Mouse (Mus musculus) adrenal gland, postnatal 36 days (tissue): ENCODE results near the gene Kcnj15. TPM values are rescaled to one million over a fixed set of nuclear protein-coding genes. Genes with fewer than 3 reads are reported as not detected.

ENCODE experiments used
- DNase-seq, 2 experiments: peaks; one replicate each; pipeline ENCODE4 v3.0.0; 2021; ENCODE audit warnings: mixed read lengths in 1 of 2
- total RNA-seq, 2 experiments: library from RNA; stranded (reverse); gene quantifications; 2 replicates each; pipeline ENCODE4 v1.2.3; 2021

The Kcnj15 gene
- total RNA-seq, 2 experiments from 2014 or later: 0.30 to 0.89 TPM

- DNase-seq: no peak
Observed at GRCm38 (mm10) chr16:95245499-95245898, 11.9 kb upstream of the Kcnj15 start.

GRCm38 (mm10) chr16:95248646-95249045, 8.7 kb upstream of the Kcnj15 start:
- DNase-seq: no peak

- DNase-seq: no peak
Observed at GRCm38 (mm10) chr16:95256648-95257047, 710 bp upstream of the Kcnj15 start.

- no peak for DNase-seq
Observed at GRCm38 (mm10) chr16:95258100-95258499, 742 bp downstream of the Kcnj15 start.

- DNase-seq: no peak
Observed at GRCm38 (mm10) chr16:95259505-95259904, 2.1 kb downstream of the Kcnj15 start.

- peak in 1 of 2 experiments; percentile 19 for DNase-seq
Observed at GRCm38 (mm10) chr16:95260693-95261092, 3.3 kb downstream of the Kcnj15 start.

GRCm38 (mm10) chr16:95261807-95262206, 4.4 kb downstream of the Kcnj15 start:
- no peak for DNase-seq

- DNase-seq: no peak
Observed at GRCm38 (mm10) chr16:95262706-95263363, 5.5 kb downstream of the Kcnj15 start.

- no peak for DNase-seq
Observed at GRCm38 (mm10) chr16:95264324-95264723, 7.0 kb downstream of the Kcnj15 start.

- no peak for DNase-seq
Observed at GRCm38 (mm10) chr16:95267481-95268183, 10.3 kb downstream of the Kcnj15 start.

GRCm38 (mm10) chr16:95269610-95270009, 12.3 kb downstream of the Kcnj15 start:
- no peak for DNase-seq

GRCm38 (mm10) chr16:95273101-95273500, 15.7 kb downstream of the Kcnj15 start:
- DNase-seq: no peak

GRCm38 (mm10) chr16:95275713-95276502, 18.6 kb downstream of the Kcnj15 start:
- no peak for DNase-seq

- DNase-seq: no peak
Observed at GRCm38 (mm10) chr16:95279015-95279414, 21.7 kb downstream of the Kcnj15 start.

- DNase-seq: no peak
Observed at GRCm38 (mm10) chr16:95280338-95280737, 23.0 kb downstream of the Kcnj15 start.

GRCm38 (mm10) chr16:95283369-95283768, 26.0 kb downstream of the Kcnj15 start:
- DNase-seq: no peak

- DNase-seq: no peak
Observed at GRCm38 (mm10) chr16:95284085-95284727, 26.8 kb downstream of the Kcnj15 start.

- no peak for DNase-seq
Observed at GRCm38 (mm10) chr16:95285043-95285442, 27.7 kb downstream of the Kcnj15 start.

GRCm38 (mm10) chr16:95285767-95286166, 28.4 kb downstream of the Kcnj15 start:
- DNase-seq: no peak

GRCm38 (mm10) chr16:95287656-95288055, 30.3 kb downstream of the Kcnj15 start:
- DNase-seq: no peak

GRCm38 (mm10) chr16:95289375-95289774, 32.0 kb downstream of the Kcnj15 start:
- no peak for DNase-seq

GRCm38 (mm10) chr16:95291450-95292101, 34.2 kb downstream of the Kcnj15 start:
- peak; percentile 17 to 47 for DNase-seq
